Mouse (Mus musculus) forebrain, embryonic 11.5 days (tissue): ENCODE results near the gene Cdc42se2. TPM values are rescaled to one million over a fixed set of nuclear protein-coding genes. Genes with fewer than 3 reads are reported as not detected.

Experiments
- ATAC-seq: fragments of 200-750 bp; cut with Nextera tagmentation; replicated peaks from 2 replicates; pipeline ENCODE4 v1.8.0; 2017; ENCODE audit warnings: moderate TSS enrichment; ENCODE audit not compliant: low FRiP score
- DNase-seq: peaks from one replicate; pipeline ENCODE4 v3.0.0-alpha.2; 2017; ENCODE audit warnings: low spot score
- H3K27ac ChIP-seq: fragments of 300-500 bp; sonication (generic); 2 replicates; pipeline ENCODE4 v1.5.1; 2014; ENCODE audit warnings: low read depth, low read length
- H3K27me3 ChIP-seq: fragments of 300-500 bp; sonication (generic); 2 replicates; pipeline ENCODE4 v1.6.1; 2014; ENCODE audit warnings: mild to moderate bottlenecking, low read length, mixed read lengths; ENCODE audit not compliant: control insufficient read depth, insufficient read depth
- H3K36me3 ChIP-seq: fragments of 300-500 bp; sonication (generic); 2 replicates; pipeline ENCODE4 v1.6.1; 2014; ENCODE audit warnings: mild to moderate bottlenecking, low read length, moderate library complexity, mixed read lengths; ENCODE audit not compliant: control insufficient read depth, insufficient read depth
- H3K4me1 ChIP-seq: fragments of 300-500 bp; sonication (generic); replicated peaks from 2 replicates; pipeline ENCODE4 v1.6.1; 2014; ENCODE audit warnings: low read length, mixed read lengths; ENCODE audit not compliant: control insufficient read depth, insufficient read depth
- H3K4me2 ChIP-seq: fragments of 300-500 bp; sonication (generic); 2 replicates; pipeline ENCODE4 v1.6.1; 2014; ENCODE audit warnings: low read depth, mild to moderate bottlenecking, low read length, moderate library complexity, mixed read lengths; ENCODE audit not compliant: severe bottlenecking
- H3K4me3 ChIP-seq: fragments of 300-500 bp; sonication (generic); 2 replicates; pipeline ENCODE4 v1.5.1; 2014; ENCODE audit warnings: low read depth, low read length
- H3K9ac ChIP-seq: fragments of 300-500 bp; sonication (generic); 2 replicates; pipeline ENCODE4 v1.6.1; 2014; ENCODE audit warnings: low read length
- H3K9me3 ChIP-seq: fragments of 300-500 bp; sonication (generic); 2 replicates; pipeline ENCODE4 v1.6.1; 2016; ENCODE audit warnings: low read length, mixed read lengths; ENCODE audit not compliant: control insufficient read depth
- WGBS: fragments of 180-500 bp; shearing (Covaris S2); extraction: QIAGEN DNeasy Blood & Tissue Kit; methylation state at CpG from one replicate; pipeline ENCODE4 v1.1.7; 2014; 5-methylcytosine and 5-hydroxymethylcytosine counted together
- polyA plus RNA-seq: library from polyadenylated mRNA; unstranded; fragments of >200 nt; fragmentation: Nextera tagmentation; extraction: Ambion mirVana; gene quantifications from 2 replicates; pipeline ENCODE4 v1.2.1, GENCODE M21; 2014

The Cdc42se2 gene
- polyA plus RNA-seq, 1 experiment from 2014 or later: 221 TPM

DNA sequence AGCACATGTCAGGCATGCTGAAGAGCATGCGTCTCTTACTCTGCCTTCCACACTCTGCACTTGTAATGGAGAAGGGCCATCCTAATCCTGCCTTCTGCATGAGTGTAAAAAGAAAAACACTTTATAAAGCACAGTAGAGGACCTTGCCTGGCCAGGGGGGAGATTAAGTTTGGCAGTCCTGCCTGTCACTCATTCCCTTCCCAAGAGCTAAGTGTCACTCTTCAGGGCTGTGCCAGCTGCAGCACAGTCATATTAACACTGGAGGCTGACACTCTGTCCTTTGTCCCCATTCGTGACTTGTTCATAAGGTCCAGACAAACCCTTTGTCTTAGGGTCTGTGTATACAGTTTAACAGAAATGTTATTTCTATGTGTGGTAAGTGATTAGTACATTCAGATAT is 102.6 kb downstream of the Cdc42se2 start:
- DNase-seq (no peak), ATAC-seq (no peak)
- Histone ChIP-seq H3K36me3 (peaks cover 3% of the 10 kb centered on the region; the same call in 1 of the 2 replicates), H3K4me1 (no peaks in the 10 kb centered on the region), H3K9me3 (no peaks in the 10 kb centered on the region), H3K9ac (no peak overlapping the region), H3K4me2 (no peak overlapping the region), H3K27me3 (no peaks in the 10 kb centered on the region), H3K4me3 (no peak overlapping the region), H3K27ac (no peak overlapping the region)
- 80% methylated on average over 2 of the region's 2 CpGs for WGBS

GRCm38 (mm10) chr11:54679141-54679540 is 108.3 kb downstream of the Cdc42se2 start:
- H3K27ac ChIP-seq: no peak overlapping the region
- H3K27me3 ChIP-seq: no peaks in the 10 kb centered on the region
- H3K9me3 ChIP-seq: no peaks in the 10 kb centered on the region
- H3K4me1 ChIP-seq: no peaks in the 10 kb centered on the region
- no peak overlapping the region for H3K9ac ChIP-seq
- H3K4me3 ChIP-seq: no peak overlapping the region
- H3K4me2 ChIP-seq: no peak overlapping the region
- H3K36me3 ChIP-seq: peaks cover 3% of the 10 kb centered on the region; the same call in 1 of the 2 replicates
- WGBS: 92% methylated on average over 2 of the region's 2 CpGs
- no peak for DNase-seq
- no peak for ATAC-seq

GRCm38 (mm10) chr11:54675792-54676489 is 111.5 kb downstream of the Cdc42se2 start:
- Histone ChIP-seq H3K27ac (no peak overlapping the region), H3K36me3 (peaks cover 3% of the 10 kb centered on the region; the same call in 1 of the 2 replicates), H3K4me3 (no peak overlapping the region), H3K9ac (no peak overlapping the region), H3K9me3 (no peaks in the 10 kb centered on the region), H3K4me1 (no peaks in the 10 kb centered on the region), H3K4me2 (no peak overlapping the region), H3K27me3 (no peaks in the 10 kb centered on the region)
- DNase-seq (no peak), ATAC-seq (no peak)
- 91% methylated on average over 2 of the region's 2 CpGs for WGBS

DNA sequence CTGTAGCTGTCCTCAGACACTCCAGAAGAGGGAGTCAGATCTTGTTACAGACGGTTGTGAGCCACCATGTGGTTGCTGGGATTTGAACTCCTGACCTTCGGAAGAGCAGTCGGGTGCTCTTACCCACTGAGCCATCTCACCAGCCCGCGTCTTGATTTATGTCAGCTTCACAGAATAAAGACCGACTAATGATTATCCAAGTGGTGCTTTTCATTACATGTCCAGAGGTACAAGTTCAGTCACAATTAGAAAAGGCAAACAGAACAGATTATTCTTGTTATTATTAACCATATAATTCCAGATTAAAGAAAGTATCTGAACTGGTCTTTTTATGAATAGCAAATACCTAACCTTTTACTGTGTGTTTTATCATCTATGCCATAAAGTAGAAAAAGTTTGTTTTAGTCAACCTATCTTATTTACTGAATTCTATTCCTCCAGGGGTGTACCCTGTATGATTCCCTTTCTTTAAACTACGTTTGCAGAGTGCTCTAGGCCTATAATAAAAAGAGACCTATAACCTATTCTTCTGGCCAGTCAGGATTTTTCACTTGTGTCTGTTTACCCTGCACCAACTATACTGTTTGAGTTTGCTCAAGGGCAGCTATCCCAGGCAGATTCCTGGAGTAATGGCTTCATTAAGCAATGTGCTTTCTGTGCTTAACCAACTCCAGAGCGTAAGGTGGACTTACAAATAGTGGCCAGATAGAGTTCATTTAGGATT is 113.7 kb downstream of the Cdc42se2 start:
- no peak for DNase-seq
- H3K4me2 ChIP-seq: no peak overlapping the region
- no peak overlapping the region for H3K4me3 ChIP-seq
- no peak overlapping the region for H3K9ac ChIP-seq
- no peaks in the 10 kb centered on the region for H3K9me3 ChIP-seq
- no peak overlapping the region for H3K27ac ChIP-seq
- WGBS: 90% methylated on average over 8 of the region's 8 CpGs
- H3K4me1 ChIP-seq: no peaks in the 10 kb centered on the region
- no peak for ATAC-seq
- no peaks in the 10 kb centered on the region; the same call in 1 of the 2 replicates for H3K36me3 ChIP-seq
- no peaks in the 10 kb centered on the region for H3K27me3 ChIP-seq

Other genes with a start within 250 kb of the Cdc42se2 start
- 6.4 and 8.6 TPM in 2 replicates for gene Lyrm7, start 73.2 kb upstream of the Cdc42se2 start, polyA plus RNA-seq
- 633 and 702 TPM in 2 replicates for gene Hint1, start 78.7 kb upstream of the Cdc42se2 start, polyA plus RNA-seq
- gene Gpx3, start 114.8 kb upstream of the Cdc42se2 start, polyA plus RNA-seq: 52.8 and 61.6 TPM in 2 replicates
- gene Tnip1, start 175.2 kb upstream of the Cdc42se2 start, polyA plus RNA-seq: 9.4 and 10.3 TPM in 2 replicates
- gene Anxa6, start 245.8 kb upstream of the Cdc42se2 start, polyA plus RNA-seq: 59.6 and 66.7 TPM in 2 replicates